ENCODE assay signal across 8 mouse cellular contexts in the genomic region with DNA sequence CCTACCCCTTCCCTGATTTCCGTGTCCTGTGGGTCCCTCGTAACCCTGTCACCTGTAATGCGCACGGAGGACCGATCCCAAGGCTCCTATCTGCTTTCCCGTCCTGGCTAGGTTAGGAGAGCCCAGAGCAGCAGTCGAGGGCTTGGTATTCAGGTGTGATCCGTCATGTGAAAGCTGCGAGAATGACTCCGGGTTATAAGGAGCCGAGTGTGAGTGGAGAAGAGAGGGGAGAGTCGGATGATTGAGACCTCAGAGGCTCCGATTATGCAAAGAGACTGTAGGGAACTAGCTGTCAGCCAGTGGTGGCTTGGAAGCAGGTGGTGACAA. TPM values are rescaled to one million over a fixed set of nuclear protein-coding genes. Genes with fewer than 3 reads are reported as not detected.
DNase-seq lines count a peak whose midpoint lies in the region; ATAC-seq and TF ChIP-seq lines count a peak whose summit lies in the region.

No protein-coding gene starts in this region.

- no peak for DNase-seq in spleen, adult 2 months (ENCODE audit: low read depth in 1 of 2, low spot score in 2 of 2)
- no peak for DNase-seq in spleen, postnatal 36 days (ENCODE audit: low spot score in 2 of 2)
- DNase-seq in forebrain, embryonic 10.5 days (ENCODE audit: extremely low spot score, low spot score): no peak
- no peak for DNase-seq in liver, embryonic 11.5 days (ENCODE audit: low spot score)
- no peak for DNase-seq in spleen, adult 18-20 months
- DNase-seq in thymus, postnatal 10 days (ENCODE audit: low spot score in 2 of 2): no peak

- H3K27ac ChIP-seq in spleen, adult 2 months (ENCODE audit: insufficient read depth, low read length): peak overlapping the region; percentile 70
- peak overlapping the region; percentile 90 for H3K27ac ChIP-seq in forebrain, embryonic 10.5 days
- peak overlapping the region; percentile 61 for H3K27ac ChIP-seq in liver, embryonic 11.5 days (ENCODE audit: low read depth, low read length)
- peak overlapping the region; percentile 77 for H3K27ac ChIP-seq in stomach, embryonic 16.5 days (ENCODE audit: low read length)

- no peaks in the 10 kb centered on the region for H3K27me3 ChIP-seq in spleen, adult 2 months (ENCODE audit: control insufficient read depth, insufficient read depth, low read length)
- no peaks in the 10 kb centered on the region for H3K27me3 ChIP-seq in forebrain, embryonic 10.5 days (ENCODE audit: poor library complexity, severe bottlenecking)
- H3K27me3 ChIP-seq in liver, embryonic 11.5 days (replicated peaks; ENCODE audit: control insufficient read depth, insufficient read depth, low read length): no peaks in the 10 kb centered on the region
- no peaks in the 10 kb centered on the region for H3K27me3 ChIP-seq in stomach, embryonic 16.5 days (ENCODE audit: control insufficient read depth, insufficient read depth, low read length)

- H3K4me3 ChIP-seq in spleen, adult 2 months (ENCODE audit: extremely low read depth, insufficient read depth, insufficient read length): peak overlapping the region; percentile 93
- H3K4me3 ChIP-seq in forebrain, embryonic 10.5 days: peak overlapping the region; percentile 88
- H3K4me3 ChIP-seq in liver, embryonic 11.5 days (ENCODE audit: low read depth, low read length): peak overlapping the region; percentile 94
- peak overlapping the region; percentile 75 for H3K4me3 ChIP-seq in stomach, embryonic 16.5 days (replicated peaks; ENCODE audit: low read length)

- peaks cover 8% of the 10 kb centered on the region for H3K36me3 ChIP-seq in spleen, adult 2 months (ENCODE audit: control insufficient read depth, insufficient read depth, low read length)
- peaks cover 32% of the 10 kb centered on the region for H3K36me3 ChIP-seq in forebrain, embryonic 10.5 days (replicated peaks)
- peaks cover 8% of the 10 kb centered on the region; the same call in 1 of the 2 replicates for H3K36me3 ChIP-seq in liver, embryonic 11.5 days (ENCODE audit: control insufficient read depth, insufficient read depth, low read length)
- peaks cover 4% of the 10 kb centered on the region for H3K36me3 ChIP-seq in stomach, embryonic 16.5 days (ENCODE audit: control insufficient read depth, insufficient read depth, low read length)

- peak overlapping the region; percentile 91 for H3K9ac ChIP-seq in liver, embryonic 11.5 days (ENCODE audit: low read depth, low read length)
- H3K9ac ChIP-seq in stomach, embryonic 16.5 days (ENCODE audit: low read length): peak overlapping the region; percentile 92

- peak; percentile 51; the same call in 1 of the 2 replicates for ATAC-seq in liver, embryonic 11.5 days (replicated peaks; ENCODE audit: low FRiP score)
- ATAC-seq in stomach, embryonic 16.5 days (ENCODE audit: insufficient read depth, low FRiP score): no peak; the same call in 1 of the 2 replicates
- ATAC-seq in cerebellum, adult (ENCODE audit: insufficient number of reproducible peaks, low FRiP score, low TSS enrichment): no peak

- H3K9me3 ChIP-seq in forebrain, embryonic 10.5 days: no peaks in the 10 kb centered on the region
- H3K9me3 ChIP-seq in liver, embryonic 11.5 days (ENCODE audit: control insufficient read depth, low read length): no peaks in the 10 kb centered on the region
- H3K9me3 ChIP-seq in stomach, embryonic 16.5 days (replicated peaks; ENCODE audit: control insufficient read depth, low read length): no peaks in the 10 kb centered on the region

- H3K4me1 ChIP-seq in spleen, adult 2 months (ENCODE audit: control insufficient read depth, insufficient read depth, insufficient read length): peaks cover 4% of the 10 kb centered on the region; the same call in 1 of the 2 replicates
- H3K4me1 ChIP-seq in forebrain, embryonic 10.5 days: peaks cover 16% of the 10 kb centered on the region
- peaks cover 6% of the 10 kb centered on the region for H3K4me1 ChIP-seq in liver, embryonic 11.5 days (replicated peaks; ENCODE audit: control insufficient read depth, insufficient read depth, low read length)
- peaks cover 3% of the 10 kb centered on the region; the same call in 1 of the 2 replicates for H3K4me1 ChIP-seq in stomach, embryonic 16.5 days (ENCODE audit: control insufficient read depth, insufficient read depth, low read length)

- no peak for TF ChIP-seq CTCF in spleen, adult 2 months (IDR thresholded peaks at IDR 0.05; ENCODE audit: extremely low read depth, insufficient read depth, insufficient read length, insufficient replicate concordance)

- 0% methylated on average over 13 of the region's 13 CpGs for WGBS in spleen, adult 2 months
- WGBS in forebrain, embryonic 10.5 days: under 1% methylated on average over 13 of the region's 13 CpGs
- 0% methylated on average over 13 of the region's 13 CpGs for WGBS in liver, embryonic 11.5 days
- under 1% methylated on average over 13 of the region's 13 CpGs for WGBS in stomach, embryonic 16.5 days

- peak overlapping the region; percentile 87 for H3K4me2 ChIP-seq in liver, embryonic 11.5 days
- peak overlapping the region; percentile 88 for H3K4me2 ChIP-seq in stomach, embryonic 16.5 days (ENCODE audit: low read depth, low read length)

- TF ChIP-seq POLR2A in spleen, adult 2 months (IDR thresholded peaks at IDR 0.05; ENCODE audit: low read depth, low read length): no peak

RNA-seq across cellular contexts. Expression of a gene that starts 0.3 kb away (rescaled TPM):
- 9.9 and 13.0 TPM in 2 replicates for polyA plus RNA-seq in spleen, adult 2 months (2012; rRNA removed)
- 240 and 251 TPM in 2 replicates for polyA plus RNA-seq in forebrain, embryonic 10.5 days (2016; fragmentation: Nextera tagmentation; extraction: Ambion mirVana)
- 308 and 309 TPM in 2 replicates for polyA plus RNA-seq in liver, embryonic 11.5 days (2014; fragmentation: Nextera tagmentation; extraction: Ambion mirVana)
- polyA plus RNA-seq in stomach, embryonic 16.5 days (2015; fragmentation: Nextera tagmentation; extraction: Ambion mirVana): 251 and 271 TPM in 2 replicates

RNA-seq across cellular contexts. Expression of a gene that starts 17.4 kb away (rescaled TPM):
- polyA plus RNA-seq in spleen, adult 2 months (2012; rRNA removed): 6.0 TPM in 2 replicates
- 361 and 381 TPM in 2 replicates for polyA plus RNA-seq in forebrain, embryonic 10.5 days (2016; fragmentation: Nextera tagmentation; extraction: Ambion mirVana)
- polyA plus RNA-seq in liver, embryonic 11.5 days (2014; fragmentation: Nextera tagmentation; extraction: Ambion mirVana): 415 and 437 TPM in 2 replicates
- 173 and 189 TPM in 2 replicates for polyA plus RNA-seq in stomach, embryonic 16.5 days (2015; fragmentation: Nextera tagmentation; extraction: Ambion mirVana)

RNA-seq across cellular contexts. Expression of a gene that starts 41.9 kb away (rescaled TPM):
- polyA plus RNA-seq in spleen, adult 2 months (2012; rRNA removed): 1.6 and 3.5 TPM in 2 replicates
- polyA plus RNA-seq in forebrain, embryonic 10.5 days (2016; fragmentation: Nextera tagmentation; extraction: Ambion mirVana): not detected in 2 replicates
- not detected in 2 replicates for polyA plus RNA-seq in liver, embryonic 11.5 days (2014; fragmentation: Nextera tagmentation; extraction: Ambion mirVana)
- polyA plus RNA-seq in stomach, embryonic 16.5 days (2015; fragmentation: Nextera tagmentation; extraction: Ambion mirVana): 14.7 and 14.8 TPM in 2 replicates

Comparison
In these comparisons a context has a peak if more than half of its experiments do, and no peak if none do; other contexts are left out.
1. RNA of a gene that starts 0.3 kb away (polyA plus RNA-seq): 308 to 309 TPM in liver, embryonic 11.5 days, 251 to 271 TPM in stomach, embryonic 16.5 days and 240 to 251 TPM in forebrain, embryonic 10.5 days; 9.9 to 13.0 TPM in spleen, adult 2 months; every median in the first group is over 10 times any median in the second.
2. RNA of a gene that starts 17.4 kb away (polyA plus RNA-seq): 415 to 437 TPM in liver, embryonic 11.5 days, 361 to 381 TPM in forebrain, embryonic 10.5 days and 173 to 189 TPM in stomach, embryonic 16.5 days; 6.0 TPM in spleen, adult 2 months; every median in the first group is over 10 times any median in the second.
3. Peak in every context shown above with its lines, with median percentiles within 50 percentile points of each other: H3K27ac ChIP-seq and H3K4me3 ChIP-seq.